Mouse (Mus musculus) midbrain, embryonic 13.5 days (tissue): Measurements from ENCODE around the gene Ssr2. TPM values are rescaled to one million over a fixed set of nuclear protein-coding genes. Genes with fewer than 3 reads are reported as not detected.
A peak's percentile ranks its signal among the peaks of the same experiment; 100 is the strongest.

Experiments
- ATAC-seq: fragments of 200-750 bp; cut with Nextera tagmentation; 2 replicates; pipeline ENCODE4 v1.8.0; 2017; ENCODE audit warnings: mild to moderate bottlenecking, moderate TSS enrichment, moderate library complexity
- H3K27ac ChIP-seq: fragments of 300-500 bp; sonication (generic); 2 replicates; pipeline ENCODE4 v1.5.1; 2015; ENCODE audit warnings: inconsistent platforms, mild to moderate bottlenecking, moderate library complexity
- H3K27me3 ChIP-seq: fragments of 300-500 bp; sonication (generic); 2 replicates; pipeline ENCODE4 v1.6.1; 2015; ENCODE audit warnings: mild to moderate bottlenecking, inconsistent platforms
- H3K36me3 ChIP-seq: fragments of 300-500 bp; sonication (generic); 2 replicates; pipeline ENCODE4 v1.6.1; 2015; ENCODE audit warnings: mild to moderate bottlenecking, inconsistent platforms
- H3K4me1 ChIP-seq: fragments of 300-500 bp; sonication (generic); replicated peaks from 2 replicates; pipeline ENCODE4 v1.6.1; 2015; ENCODE audit warnings: inconsistent platforms
- H3K4me2 ChIP-seq: fragments of 300-500 bp; sonication (generic); replicated peaks from 2 replicates; pipeline ENCODE4 v1.6.1; 2015; ENCODE audit warnings: moderate library complexity, mild to moderate bottlenecking, inconsistent platforms
- H3K4me3 ChIP-seq: fragments of 300-500 bp; sonication (generic); replicated peaks from 2 replicates; pipeline ENCODE4 v1.5.1; 2015; ENCODE audit warnings: mild to moderate bottlenecking, inconsistent platforms
- H3K9ac ChIP-seq: fragments of 300-500 bp; sonication (generic); replicated peaks from 2 replicates; pipeline ENCODE4 v1.6.1; 2015; ENCODE audit warnings: mild to moderate bottlenecking, inconsistent platforms
- H3K9me3 ChIP-seq: fragments of 300-500 bp; sonication (generic); 2 replicates; pipeline ENCODE4 v1.6.1; 2016; ENCODE audit warnings: mild to moderate bottlenecking, inconsistent platforms
- WGBS: fragments of 180-500 bp; shearing (Covaris S2); methylation state at CpG from one replicate; pipeline ENCODE4 v1.1.7; 2015; 5-methylcytosine and 5-hydroxymethylcytosine counted together
- polyA plus RNA-seq: library from polyadenylated mRNA; unstranded; fragments of >200 nt; fragmentation: Nextera tagmentation; extraction: Ambion mirVana; gene quantifications from 2 replicates; pipeline ENCODE4 v1.2.1, GENCODE M21; 2015

The Ssr2 gene
- polyA plus RNA-seq, 1 experiment from 2014 or later = 148 TPM

DNA sequence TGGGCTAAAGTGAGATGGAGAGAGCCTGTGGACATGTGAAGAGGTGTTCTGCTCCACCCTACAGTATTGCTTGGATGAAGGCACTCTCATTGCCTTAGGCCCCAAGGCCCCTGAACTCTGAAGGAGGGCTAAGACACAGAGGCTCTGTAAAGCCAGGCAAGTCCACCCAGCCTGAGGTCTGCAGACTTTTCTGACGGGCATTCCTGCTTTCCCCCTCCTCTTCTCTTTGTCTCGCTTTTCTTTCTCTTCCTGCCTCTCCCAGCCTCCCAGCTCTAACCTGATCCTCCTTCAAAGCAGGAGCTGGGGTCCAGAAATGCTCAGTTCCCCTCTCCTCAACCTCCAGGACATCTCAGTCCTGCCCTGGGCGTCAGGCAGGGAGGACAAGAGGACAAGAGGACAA, 40.7 kb upstream of the Ssr2 start:
- 7% methylated on average over 3 of the region's 3 CpGs for whole genome bisulfite sequencing
- Histone ChIP-seq H3K4me3 (peak overlapping the region; percentile 94), H3K9ac (peak overlapping the region; percentile 100), H3K27me3 (no peaks in the 10 kb centered on the region), H3K9me3 (no peaks in the 10 kb centered on the region), H3K36me3 (peaks cover 35% of the 10 kb centered on the region), H3K27ac (peak overlapping the region; percentile 99), H3K4me1 (peaks cover 64% of the 10 kb centered on the region), H3K4me2 (peak overlapping the region; percentile 89)
- no peak for ATAC-seq

DNA sequence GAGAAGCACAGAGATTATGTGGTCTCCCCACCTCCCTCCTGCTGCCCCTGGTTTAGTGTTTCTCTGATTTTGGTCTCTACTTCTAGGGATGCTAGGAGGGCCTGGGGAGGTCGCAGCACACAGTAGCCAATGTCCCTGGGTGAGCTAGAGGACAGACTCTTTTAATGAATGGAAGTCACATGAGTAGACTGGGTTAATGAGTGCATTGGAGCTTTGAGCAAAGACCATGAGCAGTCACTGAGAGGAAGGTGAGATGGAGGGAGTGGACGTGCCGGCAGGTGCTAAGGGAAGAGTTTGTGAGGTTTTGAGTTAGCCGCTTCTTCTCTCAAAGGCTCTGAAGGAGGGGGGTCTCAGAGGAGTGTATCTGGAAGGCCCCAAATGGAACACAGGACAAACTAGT, 40.1 kb upstream of the Ssr2 start:
- Histone ChIP-seq H3K36me3 (peaks cover 41% of the 10 kb centered on the region), H3K4me3 (peak overlapping the region; percentile 94), H3K9ac (peak overlapping the region; percentile 100), H3K9me3 (no peaks in the 10 kb centered on the region), H3K4me2 (peak overlapping the region; percentile 89), H3K27me3 (no peaks in the 10 kb centered on the region), H3K4me1 (peaks cover 64% of the 10 kb centered on the region), H3K27ac (peak overlapping the region; percentile 99)
- ATAC-seq = no peak
- 25% methylated on average over 4 of the region's 4 CpGs for WGBS

DNA sequence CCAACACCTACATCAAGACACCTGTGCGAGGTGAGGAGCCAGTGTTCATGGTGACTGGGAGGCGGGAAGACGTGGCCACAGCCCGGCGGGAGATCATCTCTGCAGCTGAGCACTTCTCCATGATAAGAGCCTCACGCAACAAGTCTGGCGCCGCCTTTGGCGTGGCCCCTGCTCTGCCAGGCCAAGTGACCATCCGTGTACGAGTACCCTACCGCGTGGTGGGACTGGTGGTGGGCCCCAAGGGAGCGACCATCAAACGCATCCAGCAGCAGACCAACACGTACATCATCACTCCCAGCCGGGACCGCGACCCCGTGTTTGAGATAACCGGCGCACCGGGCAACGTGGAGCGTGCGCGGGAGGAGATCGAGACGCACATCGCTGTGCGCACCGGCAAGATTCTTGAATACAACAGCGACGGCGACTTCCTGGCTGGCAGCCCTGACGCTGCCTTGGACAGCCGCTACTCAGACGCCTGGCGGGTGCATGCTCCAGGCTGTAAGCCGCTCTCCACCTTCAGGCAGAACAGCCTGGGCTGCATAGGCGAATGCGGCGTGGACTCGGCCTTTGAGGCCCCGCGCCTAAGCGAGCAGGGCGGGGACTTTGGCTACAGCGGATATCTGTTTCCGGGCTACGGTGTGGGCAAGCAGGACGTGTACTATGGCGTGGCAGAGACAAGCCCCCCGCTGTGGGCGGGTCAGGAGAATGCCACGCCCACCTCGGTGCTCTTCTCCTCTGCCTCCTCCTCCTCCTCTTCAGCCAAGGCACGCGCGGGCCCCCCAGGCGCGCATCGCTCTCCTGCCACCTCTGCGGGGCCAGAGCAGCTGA, 39.4 kb upstream of the Ssr2 start:
- Histone ChIP-seq H3K4me1 (peaks cover 70% of the 10 kb centered on the region), H3K9ac (peak overlapping the region; percentile 100), H3K9me3 (no peaks in the 10 kb centered on the region), H3K4me2 (peak overlapping the region; percentile 89), H3K4me3 (peak overlapping the region; percentile 94), H3K27ac (peak overlapping the region; percentile 99), H3K36me3 (peaks cover 47% of the 10 kb centered on the region), H3K27me3 (no peaks in the 10 kb centered on the region)
- no peak for ATAC-seq
- 3% methylated on average over 59 of the region's 64 CpGs for WGBS

DNA sequence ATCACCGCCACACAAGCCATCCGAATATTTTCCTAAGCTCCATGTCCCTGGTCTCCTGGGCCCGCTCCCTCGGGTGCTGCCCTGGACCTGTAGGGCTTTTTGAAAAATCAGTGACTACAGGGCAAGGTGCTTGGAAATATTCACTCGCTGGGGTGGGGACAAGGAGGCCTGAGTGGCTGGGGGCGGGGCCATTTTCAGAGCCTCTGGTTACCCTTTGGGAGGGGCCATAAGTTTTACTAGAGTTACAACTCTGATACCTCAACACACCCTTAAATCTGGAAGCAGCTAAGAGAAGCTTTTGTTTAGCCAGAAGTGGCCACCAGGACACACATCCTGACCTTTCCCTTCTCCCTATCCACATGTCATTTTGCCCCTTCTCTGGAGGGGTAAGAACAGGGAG, 38.5 kb upstream of the Ssr2 start:
- Histone ChIP-seq H3K9ac (peak overlapping the region; percentile 100), H3K27me3 (no peaks in the 10 kb centered on the region), H3K4me1 (peaks cover 78% of the 10 kb centered on the region), H3K27ac (peak overlapping the region; percentile 99), H3K4me2 (peak overlapping the region; percentile 89), H3K36me3 (peaks cover 50% of the 10 kb centered on the region), H3K4me3 (peak overlapping the region; percentile 94), H3K9me3 (no peaks in the 10 kb centered on the region)
- 49% methylated on average over 6 of the region's 6 CpGs for WGBS
- ATAC-seq = no peak

DNA sequence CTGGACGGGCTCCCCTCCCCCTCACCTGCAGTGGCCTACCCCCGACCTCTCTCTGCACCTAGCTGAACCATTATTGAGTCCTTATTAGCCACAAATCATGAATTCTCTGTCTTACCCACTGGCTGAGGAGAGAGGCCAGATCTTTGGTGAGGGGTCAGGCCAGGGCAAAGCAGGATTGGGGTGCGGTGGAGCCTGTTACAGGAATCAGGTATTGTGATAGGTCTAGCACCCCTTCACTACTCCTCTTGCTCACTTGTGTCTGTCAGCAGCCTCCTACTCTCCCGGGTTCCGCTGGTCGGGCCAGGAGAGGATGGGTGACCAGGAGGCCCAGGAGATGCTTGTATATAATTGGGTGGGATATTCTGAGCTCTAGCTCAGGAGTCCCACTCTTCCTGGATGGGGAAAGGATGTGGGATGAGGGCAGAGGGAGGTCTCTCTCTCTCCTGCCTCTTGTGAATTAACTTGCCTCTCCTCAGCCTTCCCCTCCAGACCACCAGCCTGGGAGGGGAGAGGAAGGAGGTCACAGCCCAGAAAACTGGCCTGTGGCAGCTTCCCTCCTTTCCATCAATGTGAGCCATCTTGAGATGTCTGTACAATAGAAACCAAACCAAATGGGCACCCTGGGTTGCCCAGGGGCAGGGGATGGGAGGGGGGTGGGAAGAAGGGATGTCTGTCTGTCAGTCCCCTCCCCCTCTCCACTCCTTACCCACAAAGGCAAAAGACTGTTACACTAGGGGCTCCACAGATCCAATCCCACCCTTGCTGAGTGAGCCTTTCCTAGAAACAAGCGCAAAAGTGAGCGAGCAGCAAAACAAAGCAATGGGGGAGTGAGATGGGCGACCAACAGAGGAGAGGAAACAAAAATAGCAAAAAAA, 37.2 kb upstream of the Ssr2 start:
- H3K9me3 ChIP-seq = no peaks in the 10 kb centered on the region
- H3K36me3 ChIP-seq = peaks cover 50% of the 10 kb centered on the region
- H3K27ac ChIP-seq = peak overlapping the region; percentile 99
- no peaks in the 10 kb centered on the region for H3K27me3 ChIP-seq
- H3K4me3 ChIP-seq = peak overlapping the region; percentile 28
- H3K9ac ChIP-seq = peak overlapping the region; percentile 100
- peaks cover 82% of the 10 kb centered on the region for H3K4me1 ChIP-seq
- peak overlapping the region; percentile 89 for H3K4me2 ChIP-seq
- no peak for ATAC-seq
- 8% methylated on average over 9 of the region's 9 CpGs for WGBS

DNA sequence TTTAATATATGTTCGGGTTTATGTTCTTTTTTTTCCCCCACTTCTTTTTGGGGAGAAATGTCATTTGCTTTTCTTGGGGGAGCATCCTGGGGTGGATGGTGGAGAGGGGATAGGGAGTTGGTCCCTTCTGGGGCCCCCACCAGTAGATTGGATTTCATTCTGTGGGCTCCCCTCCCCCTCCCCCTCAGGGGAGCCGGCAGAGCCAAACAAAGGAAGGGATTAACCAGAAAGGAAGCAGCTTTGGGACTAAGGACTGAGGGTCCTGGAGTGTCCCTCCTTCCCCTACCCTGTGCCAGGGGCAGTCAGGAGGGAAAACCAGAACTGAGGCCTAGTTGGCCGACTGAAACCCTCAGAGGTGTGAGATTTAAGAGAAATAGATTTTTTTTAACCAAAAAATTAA, 36.3 kb upstream of the Ssr2 start:
- H3K27me3 ChIP-seq = no peaks in the 10 kb centered on the region
- H3K27ac ChIP-seq = peak overlapping the region; percentile 70
- H3K4me1 ChIP-seq = peaks cover 78% of the 10 kb centered on the region
- WGBS = 2% methylated on average over 3 of the region's 3 CpGs
- peaks cover 50% of the 10 kb centered on the region for H3K36me3 ChIP-seq
- H3K4me2 ChIP-seq = peak overlapping the region; percentile 34
- peak overlapping the region; percentile 15; the same call in 1 of the 2 replicates for H3K9ac ChIP-seq
- H3K9me3 ChIP-seq = no peaks in the 10 kb centered on the region
- 0 out of 2 replicates have a peak overlapping the region, but pooled peaks have one; percentile 5 for H3K4me3 ChIP-seq
- peak; percentile 41 for ATAC-seq

DNA sequence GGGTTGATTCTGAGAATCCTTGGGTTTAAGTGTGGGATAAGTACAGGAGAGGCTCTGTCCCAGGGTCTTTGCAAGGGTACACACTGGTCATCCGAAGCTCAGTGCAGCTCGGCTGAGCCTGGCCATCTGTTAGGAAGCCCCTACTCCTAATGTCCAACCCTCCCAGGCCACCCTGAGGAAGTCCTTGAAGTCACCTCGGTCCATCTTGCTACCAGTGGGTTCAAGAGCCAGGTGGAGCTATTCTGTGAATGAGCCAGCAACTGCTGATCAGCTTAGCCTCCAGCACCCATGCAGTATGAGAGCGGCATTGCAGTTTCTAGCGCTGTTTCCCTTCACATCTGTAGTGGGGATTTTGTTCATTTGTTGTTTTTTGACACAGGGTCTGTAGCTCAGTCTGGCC, 35.6 kb upstream of the Ssr2 start:
- Histone ChIP-seq H3K4me1 (peaks cover 78% of the 10 kb centered on the region), H3K27me3 (no peaks in the 10 kb centered on the region), H3K9me3 (no peaks in the 10 kb centered on the region), H3K36me3 (peaks cover 50% of the 10 kb centered on the region), H3K4me3 (no peak overlapping the region), H3K27ac (peak overlapping the region; percentile 70), H3K4me2 (peak overlapping the region; percentile 25), H3K9ac (peak overlapping the region; percentile 47)
- 0 out of 2 replicates have a peak, but pooled peaks have one; percentile 1 for ATAC-seq
- 43% methylated on average over 5 of the region's 5 CpGs for WGBS

DNA sequence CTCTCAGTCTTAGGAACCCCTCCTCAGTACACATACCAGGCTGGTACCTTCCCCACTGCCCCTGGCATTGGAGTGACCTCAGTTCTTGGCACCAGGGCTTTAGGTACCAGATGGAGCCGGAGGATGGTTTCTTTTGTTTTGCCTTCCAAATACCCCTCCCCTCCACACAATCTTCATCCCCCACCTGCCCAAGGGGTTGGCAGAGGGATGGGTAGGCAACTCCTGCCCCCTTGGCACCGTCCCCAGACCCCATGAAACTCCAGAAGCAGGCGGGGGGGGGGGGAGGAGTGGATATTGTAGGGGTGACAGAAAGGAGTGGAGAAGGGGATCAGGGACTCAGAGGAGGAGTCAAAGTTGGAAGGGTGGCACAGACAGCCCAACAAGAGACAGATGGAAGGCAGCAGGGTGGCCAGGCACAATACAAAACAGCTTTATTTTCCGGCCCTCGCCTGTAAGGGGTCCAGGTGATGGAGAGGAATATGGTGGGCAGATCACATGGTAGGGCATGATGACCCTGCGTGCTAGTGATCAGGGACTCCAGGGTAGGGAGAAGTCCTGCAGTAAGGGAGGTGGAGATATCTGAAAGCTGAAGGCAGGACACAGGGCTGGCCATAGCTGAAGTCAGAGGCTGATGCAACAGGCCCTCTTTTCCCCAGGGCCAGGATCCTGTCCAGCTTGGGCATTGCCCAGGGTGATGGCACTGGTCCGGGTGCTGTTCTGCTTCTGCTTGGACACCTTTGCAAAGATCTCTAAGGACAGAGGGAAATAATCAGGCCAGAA, 33.9 kb upstream of the Ssr2 start:
- no peak overlapping the region for H3K4me3 ChIP-seq
- no peak overlapping the region for H3K4me2 ChIP-seq
- WGBS = 63% methylated on average over 7 of the region's 7 CpGs
- peak overlapping the region; percentile 60 for H3K27ac ChIP-seq
- peaks cover 63% of the 10 kb centered on the region for H3K4me1 ChIP-seq
- H3K9me3 ChIP-seq = no peaks in the 10 kb centered on the region
- no peak overlapping the region; the same call in 1 of the 2 replicates for H3K9ac ChIP-seq
- peak; percentile 12 for ATAC-seq
- H3K36me3 ChIP-seq = peaks cover 37% of the 10 kb centered on the region
- H3K27me3 ChIP-seq = no peaks in the 10 kb centered on the region

DNA sequence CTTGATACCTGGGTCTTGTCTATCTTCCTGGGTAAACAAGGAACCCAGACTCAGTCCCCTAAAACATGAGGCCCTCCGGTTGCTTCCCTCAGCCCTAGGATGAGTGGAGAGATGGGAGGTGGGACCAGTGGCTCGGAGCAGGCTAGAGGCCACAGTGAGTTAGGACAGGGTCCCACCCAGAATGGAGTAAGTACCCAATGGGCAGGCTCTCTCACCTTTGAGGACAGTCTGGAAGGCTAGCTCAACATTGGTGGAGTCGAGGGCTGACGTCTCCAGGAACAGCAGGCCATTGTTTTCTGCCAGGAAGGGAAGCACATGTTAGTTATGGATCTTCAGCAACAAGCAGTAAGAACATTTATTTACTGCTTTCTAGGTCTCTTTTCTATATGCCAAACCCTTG, 33.2 kb upstream of the Ssr2 start:
- no peak for ATAC-seq
- no peaks in the 10 kb centered on the region for H3K27me3 ChIP-seq
- H3K4me1 ChIP-seq = peaks cover 56% of the 10 kb centered on the region
- WGBS = 85% methylated on average over 4 of the region's 4 CpGs
- peaks cover 31% of the 10 kb centered on the region for H3K36me3 ChIP-seq
- no peak overlapping the region for H3K4me3 ChIP-seq
- H3K4me2 ChIP-seq = no peak overlapping the region
- H3K9me3 ChIP-seq = no peaks in the 10 kb centered on the region
- H3K27ac ChIP-seq = peak overlapping the region; percentile 60; the same call in 1 of the 2 replicates
- no peak overlapping the region for H3K9ac ChIP-seq

DNA sequence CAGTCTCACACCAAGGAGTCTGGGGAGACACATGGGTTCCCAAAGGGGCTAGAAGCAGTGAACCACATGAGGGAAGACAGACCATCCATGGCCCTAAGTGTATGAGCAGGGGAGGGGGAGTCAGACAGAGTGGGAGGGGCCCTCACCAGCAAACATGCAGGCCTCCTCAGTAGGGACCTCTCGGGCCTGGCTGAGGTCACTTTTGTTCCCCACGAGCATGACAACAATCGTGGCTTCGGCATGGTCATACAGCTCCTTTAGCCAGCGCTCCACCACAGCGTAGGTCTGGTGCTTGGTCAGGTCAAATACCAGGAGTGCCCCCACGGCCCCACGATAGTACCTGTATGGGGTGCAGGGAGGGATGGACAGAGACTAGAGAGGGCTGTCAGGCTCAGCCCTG, 32.5 kb upstream of the Ssr2 start:
- no peak overlapping the region for H3K4me2 ChIP-seq
- H3K27ac ChIP-seq = 0 out of 2 replicates have a peak overlapping the region, but pooled peaks have one; percentile 60
- H3K9ac ChIP-seq = no peak overlapping the region
- H3K4me1 ChIP-seq = peaks cover 49% of the 10 kb centered on the region
- 79% methylated on average over 8 of the region's 8 CpGs for WGBS
- no peak for ATAC-seq
- H3K4me3 ChIP-seq = no peak overlapping the region
- peaks cover 24% of the 10 kb centered on the region for H3K36me3 ChIP-seq
- no peaks in the 10 kb centered on the region for H3K9me3 ChIP-seq
- no peaks in the 10 kb centered on the region for H3K27me3 ChIP-seq

DNA sequence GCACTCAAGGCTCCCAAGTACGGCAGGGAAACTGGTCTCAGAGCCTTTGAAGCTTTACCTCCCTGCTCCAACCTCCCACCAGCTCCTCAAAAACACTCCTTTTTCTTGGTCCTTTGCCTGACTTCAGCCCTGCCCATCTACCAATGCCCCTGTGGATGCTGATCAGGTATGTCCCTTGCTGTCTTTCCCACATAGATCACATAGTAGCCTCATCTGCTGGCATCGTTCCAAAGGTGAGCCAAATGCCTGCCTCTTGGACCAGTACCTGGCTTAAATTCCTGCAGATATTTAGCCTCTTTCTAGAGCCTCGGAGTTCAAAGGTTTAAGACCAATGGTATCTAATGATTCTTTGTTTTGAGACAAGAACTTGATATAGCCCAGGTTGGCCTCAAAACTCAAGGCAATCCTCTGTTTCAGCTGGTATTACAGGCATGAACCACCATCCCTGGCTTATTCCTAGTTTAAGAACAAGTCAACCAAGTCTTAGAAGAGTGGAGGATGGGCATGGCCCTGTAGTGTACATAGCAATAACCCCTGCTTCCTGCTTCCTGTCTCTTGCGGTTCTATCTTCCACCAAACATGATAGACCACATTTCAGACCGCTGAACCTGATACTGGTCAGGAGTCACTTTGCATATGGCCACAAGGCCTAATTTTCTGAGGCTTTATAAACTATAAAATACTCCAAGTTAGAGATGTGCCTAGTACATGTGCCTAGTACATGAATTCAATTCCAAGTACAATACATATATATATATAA, 31.8 kb upstream of the Ssr2 start:
- ATAC-seq = no peak
- no peak overlapping the region for H3K9ac ChIP-seq
- H3K27ac ChIP-seq = no peak overlapping the region
- H3K4me3 ChIP-seq = no peak overlapping the region
- peaks cover 17% of the 10 kb centered on the region for H3K36me3 ChIP-seq
- peaks cover 43% of the 10 kb centered on the region for H3K4me1 ChIP-seq
- no peaks in the 10 kb centered on the region for H3K9me3 ChIP-seq
- H3K4me2 ChIP-seq = no peak overlapping the region
- no peaks in the 10 kb centered on the region for H3K27me3 ChIP-seq
- 76% methylated on average over 5 of the region's 5 CpGs for WGBS
